Mouse (Mus musculus) lung, postnatal 0 days (tissue): ENCODE data around the gene Cirbp. TPM values are rescaled to one million over a fixed set of nuclear protein-coding genes. Genes with fewer than 3 reads are reported as not detected.

Source experiments
- ATAC-seq: fragments of 200-750 bp; cut with Nextera tagmentation; 2 replicates; pipeline ENCODE4 v1.8.0; 2017; ENCODE audit warnings: moderate library complexity
- DNase-seq: peaks from one replicate; pipeline ENCODE4 v3.0.0-alpha.2; 2016; ENCODE audit warnings: low spot score
- H3K27ac ChIP-seq: fragments of 300-500 bp; sonication (generic); 2 replicates; pipeline ENCODE4 v1.5.1; 2014; ENCODE audit warnings: antibody characterized with exemption, mild to moderate bottlenecking, low read length, mixed read lengths
- H3K27me3 ChIP-seq: fragments of 300-500 bp; sonication (generic); replicated peaks from 2 replicates; pipeline ENCODE4 v1.6.1; 2014; ENCODE audit warnings: low read length, mixed read lengths; ENCODE audit not compliant: insufficient read depth
- H3K36me3 ChIP-seq: fragments of 300-500 bp; sonication (generic); 2 replicates; pipeline ENCODE4 v1.6.1; 2014; ENCODE audit warnings: low read length, mixed read lengths; ENCODE audit not compliant: insufficient read depth
- H3K4me1 ChIP-seq: fragments of 300-500 bp; sonication (generic); 2 replicates; pipeline ENCODE4 v1.6.1; 2014; ENCODE audit warnings: antibody characterized with exemption, low read depth, low read length, mixed read lengths; ENCODE audit not compliant: insufficient read depth
- H3K4me2 ChIP-seq: fragments of 300-500 bp; sonication (generic); replicated peaks from 2 replicates; pipeline ENCODE4 v1.6.1; 2014; ENCODE audit warnings: low read depth, mild to moderate bottlenecking, low read length, moderate library complexity, mixed read lengths
- H3K4me3 ChIP-seq: fragments of 300-500 bp; sonication (generic); 2 replicates; pipeline ENCODE4 v1.5.1; 2014; ENCODE audit warnings: low read depth, low read length
- H3K9ac ChIP-seq: fragments of 300-500 bp; sonication (generic); replicated peaks from 2 replicates; pipeline ENCODE4 v1.6.1; 2014; ENCODE audit warnings: low read depth, mild to moderate bottlenecking
- H3K9me3 ChIP-seq: fragments of 300-500 bp; sonication (generic); 2 replicates; pipeline ENCODE4 v1.6.1; 2016; ENCODE audit warnings: low read length, mixed read lengths
- CTCF ChIP-seq: IDR thresholded peaks from 2 replicates; pipeline ENCODE4 v1.5.1; 2016; ENCODE audit warnings: antibody characterized with exemption, mild to moderate bottlenecking
- EP300 ChIP-seq: IDR thresholded peaks from 2 replicates; pipeline ENCODE4 v1.6.1; 2016; ENCODE audit warnings: antibody characterized with exemption, mild to moderate bottlenecking, control low read depth
- WGBS: fragments of 180-500 bp; shearing (Covaris S2); extraction: QIAGEN DNeasy Blood & Tissue Kit; methylation state at CpG from one replicate; pipeline ENCODE4 v1.1.7; 2014; 5-methylcytosine and 5-hydroxymethylcytosine counted together
- polyA plus RNA-seq: library from polyadenylated mRNA; unstranded; fragments of >200 nt; fragmentation: Nextera tagmentation; extraction: Ambion mirVana; gene quantifications from 2 replicates; pipeline ENCODE4 v1.2.1, GENCODE M21; 2015

Cirbp gene
- polyA plus RNA-seq, 1 experiment from 2014 or later = 305 TPM

- H3K36me3 ChIP-seq = peaks cover 12% of the 10 kb centered on the region; the same call in 1 of the 2 replicates
Measured at GRCm38 (mm10) chr10:80148610-80149290, 17.0 kb upstream of the Cirbp start.

GRCm38 (mm10) chr10:80149291-80150225 is 16.2 kb upstream of the Cirbp start:
- Histone ChIP-seq H3K9ac (peak overlapping the region; percentile 83), H3K4me1 (peaks cover 31% of the 10 kb centered on the region), H3K4me2 (peak overlapping the region; percentile 90), H3K36me3 (peaks cover 20% of the 10 kb centered on the region), H3K4me3 (peak overlapping the region; percentile 85), H3K27ac (peak overlapping the region; percentile 100), H3K27me3 (no peaks in the 10 kb centered on the region), H3K9me3 (no peaks in the 10 kb centered on the region)
- no peak for TF ChIP-seq EP300
- no peak for TF ChIP-seq CTCF
- DNase-seq (peak; percentile 99), ATAC-seq (peak; percentile 78)
- 2% methylated on average over 80 of the region's 88 CpGs for WGBS

More at GRCm38 (mm10) chr10:80148610-80149290, 17.0 kb upstream of the Cirbp start:
- Histone ChIP-seq H3K4me2 (peak overlapping the region; percentile 90), H3K4me3 (peak overlapping the region; percentile 85), H3K9me3 (no peaks in the 10 kb centered on the region), H3K4me1 (peaks cover 30% of the 10 kb centered on the region), H3K27me3 (no peaks in the 10 kb centered on the region), H3K9ac (peak overlapping the region; percentile 83), H3K27ac (peak overlapping the region; percentile 100)
- under 1% methylated on average over 50 of the region's 57 CpGs for WGBS
- peak; percentile 97 for DNase-seq
- ATAC-seq = peak; percentile 55
- peak; percentile 79 for TF ChIP-seq CTCF
- TF ChIP-seq EP300 = no peak; the same call in 1 of the 2 replicates

GRCm38 (mm10) chr10:80150226-80151210 is 15.3 kb upstream of the Cirbp start:
- Histone ChIP-seq H3K27ac (peak overlapping the region; percentile 96), H3K4me2 (peak overlapping the region; percentile 90), H3K9me3 (no peaks in the 10 kb centered on the region), H3K27me3 (no peaks in the 10 kb centered on the region), H3K4me3 (peak overlapping the region; percentile 85), H3K4me1 (peaks cover 31% of the 10 kb centered on the region), H3K9ac (peak overlapping the region; percentile 77), H3K36me3 (peaks cover 29% of the 10 kb centered on the region)
- ATAC-seq (no peak), DNase-seq (peak; percentile 56)
- WGBS = under 1% methylated on average over 32 of the region's 71 CpGs
- TF ChIP-seq EP300 (no peak), CTCF (no peak; the same call in 1 of the 2 replicates)

- DNase-seq (peak; percentile 85), ATAC-seq (no peak)
- H3K9ac ChIP-seq = peak overlapping the region; percentile 77
- peak overlapping the region; percentile 96 for H3K27ac ChIP-seq
- H3K4me2 ChIP-seq = peak overlapping the region; percentile 90
- no peaks in the 10 kb centered on the region for H3K27me3 ChIP-seq
- H3K9me3 ChIP-seq = no peaks in the 10 kb centered on the region
- H3K4me3 ChIP-seq = peak overlapping the region; percentile 85
- peaks cover 35% of the 10 kb centered on the region for H3K36me3 ChIP-seq
- under 1% methylated on average over 22 of the region's 26 CpGs for WGBS
- no peak for TF ChIP-seq CTCF
- TF ChIP-seq EP300 = no peak; the same call in none of the 2 replicates
- peaks cover 30% of the 10 kb centered on the region for H3K4me1 ChIP-seq
Measured at GRCm38 (mm10) chr10:80151211-80152034, 14.4 kb upstream of the Cirbp start.
